Mouse (Mus musculus) lung, embryonic 15.5 days (tissue): ENCODE results near the gene Washc2. TPM values are rescaled to one million over a fixed set of nuclear protein-coding genes. Genes with fewer than 3 reads are reported as not detected.

Experiments used
- ATAC-seq: fragments of 200-750 bp; cut with Nextera tagmentation; 2 replicates; pipeline ENCODE4 v1.8.0; 2017; ENCODE audit warnings: moderate number of reproducible peaks, borderline replicate concordance; ENCODE audit not compliant: low FRiP score, low TSS enrichment; ENCODE audit errors: extremely low read depth
- H3K27ac ChIP-seq: fragments of 300-500 bp; sonication (generic); 2 replicates; pipeline ENCODE4 v1.5.1; 2015; ENCODE audit warnings: moderate library complexity, mild to moderate bottlenecking, inconsistent platforms
- H3K27me3 ChIP-seq: fragments of 300-500 bp; sonication (generic); 2 replicates; pipeline ENCODE4 v1.6.1; 2015; ENCODE audit warnings: inconsistent platforms
- H3K36me3 ChIP-seq: fragments of 300-500 bp; sonication (generic); 2 replicates; pipeline ENCODE4 v1.6.1; 2015; ENCODE audit warnings: inconsistent platforms
- H3K4me1 ChIP-seq: fragments of 300-500 bp; sonication (generic); 2 replicates; pipeline ENCODE4 v1.6.1; 2015; ENCODE audit warnings: inconsistent platforms
- H3K4me2 ChIP-seq: fragments of 300-500 bp; sonication (generic); 2 replicates; pipeline ENCODE4 v1.6.1; 2015; ENCODE audit warnings: inconsistent platforms, mild to moderate bottlenecking, moderate library complexity
- H3K4me3 ChIP-seq: fragments of 300-500 bp; sonication (generic); 2 replicates; pipeline ENCODE4 v1.5.1; 2015; ENCODE audit warnings: mild to moderate bottlenecking, inconsistent platforms
- H3K9ac ChIP-seq: fragments of 300-500 bp; sonication (generic); 2 replicates; pipeline ENCODE4 v1.6.1; 2015; ENCODE audit warnings: inconsistent platforms
- H3K9me3 ChIP-seq: fragments of 300-500 bp; sonication (generic); 2 replicates; pipeline ENCODE4 v1.6.1; 2016; ENCODE audit warnings: inconsistent platforms
- WGBS: fragments of 180-500 bp; shearing (Covaris S2); methylation state at CpG from one replicate; pipeline ENCODE4 v1.1.7; 2015; 5-methylcytosine and 5-hydroxymethylcytosine counted together
- polyA plus RNA-seq: library from polyadenylated mRNA; unstranded; fragments of >200 nt; fragmentation: Nextera tagmentation; extraction: Ambion mirVana; gene quantifications from 2 replicates; pipeline ENCODE4 v1.2.1, GENCODE M21; 2015

The Washc2 gene
- polyA plus RNA-seq, 1 experiment from 2014 or later = 41.9 TPM

GRCm38 (mm10) chr6:116264836-116265235, 57.0 kb downstream of the Washc2 start:
- Histone ChIP-seq H3K4me3 (peak overlapping the region; percentile 64; the same call in 1 of the 2 replicates), H3K9ac (no peak overlapping the region), H3K9me3 (no peaks in the 10 kb centered on the region), H3K36me3 (peaks cover 8% of the 10 kb centered on the region; the same call in 1 of the 2 replicates), H3K4me1 (peaks cover 12% of the 10 kb centered on the region; the same call in 1 of the 2 replicates), H3K27me3 (no peaks in the 10 kb centered on the region), H3K27ac (no peak overlapping the region), H3K4me2 (peak overlapping the region; percentile 66)
- WGBS = 77% methylated on average over 11 of the region's 11 CpGs
- ATAC-seq = no peak

- no peak for ATAC-seq
- 0 out of 2 replicates have a peak overlapping the region, but pooled peaks have one; percentile 6 for H3K4me2 ChIP-seq
These were observed 57.8 kb downstream of the Washc2 start for GRCm38 (mm10) chr6:116265603-116266002.

GRCm38 (mm10) chr6:116266273-116267109, 58.7 kb downstream of the Washc2 start:
- H3K9me3 ChIP-seq = no peaks in the 10 kb centered on the region
- no peak overlapping the region for H3K27ac ChIP-seq
- no peak for ATAC-seq
- 0 out of 2 replicates have a peak, but pooled peaks cover under 1% of the 10 kb centered on the region for H3K36me3 ChIP-seq
- H3K4me1 ChIP-seq = peaks cover 12% of the 10 kb centered on the region; the same call in 1 of the 2 replicates
- no peak overlapping the region for H3K9ac ChIP-seq
- 29% methylated on average over 11 of the region's 11 CpGs for WGBS
- no peak overlapping the region for H3K4me3 ChIP-seq
- H3K27me3 ChIP-seq = no peaks in the 10 kb centered on the region
- H3K4me2 ChIP-seq = peak overlapping the region; percentile 34

More at GRCm38 (mm10) chr6:116265603-116266002, 57.8 kb downstream of the Washc2 start:
- Histone ChIP-seq H3K4me3 (no peak overlapping the region), H3K27ac (no peak overlapping the region), H3K36me3 (peaks cover 8% of the 10 kb centered on the region; the same call in 1 of the 2 replicates), H3K27me3 (no peaks in the 10 kb centered on the region), H3K4me1 (peaks cover 12% of the 10 kb centered on the region; the same call in 1 of the 2 replicates), H3K9ac (no peak overlapping the region), H3K9me3 (no peaks in the 10 kb centered on the region)
- WGBS = 61% methylated on average over 4 of the region's 4 CpGs

- no peaks in the 10 kb centered on the region for H3K36me3 ChIP-seq
- ATAC-seq = no peak
- peaks cover 12% of the 10 kb centered on the region; the same call in 1 of the 2 replicates for H3K4me1 ChIP-seq
These were observed 59.2 kb downstream of the Washc2 start for GRCm38 (mm10) chr6:116267110-116267423.

GRCm38 (mm10) chr6:116275695-116276094, 67.9 kb downstream of the Washc2 start:
- no peak overlapping the region for H3K27ac ChIP-seq

More at GRCm38 (mm10) chr6:116267110-116267423, 59.2 kb downstream of the Washc2 start:
- no peaks in the 10 kb centered on the region for H3K9me3 ChIP-seq
- H3K27ac ChIP-seq = no peak overlapping the region
- no peak overlapping the region for H3K4me3 ChIP-seq
- H3K9ac ChIP-seq = no peak overlapping the region
- no peaks in the 10 kb centered on the region for H3K27me3 ChIP-seq
- 92% methylated on average over 1 of the region's 1 CpGs for WGBS
- no peak overlapping the region for H3K4me2 ChIP-seq

GRCm38 (mm10) chr6:116278679-116279317, 71.0 kb downstream of the Washc2 start:
- Histone ChIP-seq H3K4me3 (no peak overlapping the region), H3K36me3 (peaks cover 3% of the 10 kb centered on the region; the same call in 1 of the 2 replicates), H3K9me3 (no peaks in the 10 kb centered on the region), H3K27ac (no peak overlapping the region), H3K4me1 (no peaks in the 10 kb centered on the region), H3K9ac (no peak overlapping the region), H3K4me2 (no peak overlapping the region), H3K27me3 (no peaks in the 10 kb centered on the region)
- ATAC-seq = no peak
- WGBS = 70% methylated on average over 5 of the region's 5 CpGs

More at GRCm38 (mm10) chr6:116275695-116276094, 67.9 kb downstream of the Washc2 start:
- H3K9ac ChIP-seq = no peak overlapping the region
- H3K4me3 ChIP-seq = no peak overlapping the region
- H3K9me3 ChIP-seq = no peaks in the 10 kb centered on the region
- ATAC-seq = no peak
- H3K36me3 ChIP-seq = peaks cover 3% of the 10 kb centered on the region; the same call in 1 of the 2 replicates
- no peaks in the 10 kb centered on the region for H3K27me3 ChIP-seq
- 73% methylated on average over 4 of the region's 4 CpGs for WGBS
- no peaks in the 10 kb centered on the region for H3K4me1 ChIP-seq
- no peak overlapping the region for H3K4me2 ChIP-seq

- Histone ChIP-seq H3K27ac (no peak overlapping the region), H3K4me2 (no peak overlapping the region), H3K36me3 (no peaks in the 10 kb centered on the region), H3K4me3 (no peak overlapping the region), H3K9me3 (no peaks in the 10 kb centered on the region), H3K4me1 (no peaks in the 10 kb centered on the region), H3K9ac (no peak overlapping the region), H3K27me3 (no peaks in the 10 kb centered on the region)
- WGBS = 91% methylated on average over 13 of the region's 13 CpGs
- no peak for ATAC-seq
These were observed 73.2 kb downstream of the Washc2 start for GRCm38 (mm10) chr6:116281014-116281413.

- no peaks in the 10 kb centered on the region for H3K36me3 ChIP-seq
- no peak for ATAC-seq
- WGBS = 47% methylated on average over 4 of the region's 4 CpGs
- H3K4me1 ChIP-seq = no peaks in the 10 kb centered on the region
- H3K4me2 ChIP-seq = no peak overlapping the region
- no peak overlapping the region for H3K4me3 ChIP-seq
- no peaks in the 10 kb centered on the region for H3K27me3 ChIP-seq
- no peak overlapping the region for H3K27ac ChIP-seq
- H3K9ac ChIP-seq = no peak overlapping the region
- H3K9me3 ChIP-seq = no peaks in the 10 kb centered on the region
These were observed 74.7 kb downstream of the Washc2 start for GRCm38 (mm10) chr6:116282546-116282945.

GRCm38 (mm10) chr6:116283280-116283679, 75.4 kb downstream of the Washc2 start:
- no peak overlapping the region for H3K9ac ChIP-seq
- H3K36me3 ChIP-seq = no peaks in the 10 kb centered on the region
- H3K9me3 ChIP-seq = no peaks in the 10 kb centered on the region
- H3K4me1 ChIP-seq = no peaks in the 10 kb centered on the region
- no peak overlapping the region for H3K4me3 ChIP-seq
- no peak for ATAC-seq
- no peak overlapping the region for H3K4me2 ChIP-seq
- WGBS = 76% methylated on average over 3 of the region's 3 CpGs
- H3K27ac ChIP-seq = no peak overlapping the region
- H3K27me3 ChIP-seq = no peaks in the 10 kb centered on the region

- WGBS = 90% methylated on average over 4 of the region's 4 CpGs
- H3K4me1 ChIP-seq = no peaks in the 10 kb centered on the region
- no peak for ATAC-seq
These were observed 78.5 kb downstream of the Washc2 start for GRCm38 (mm10) chr6:116286321-116286720.

GRCm38 (mm10) chr6:116286870-116287575, 79.2 kb downstream of the Washc2 start:
- H3K27me3 ChIP-seq = no peaks in the 10 kb centered on the region
- no peaks in the 10 kb centered on the region for H3K4me1 ChIP-seq
- ATAC-seq = peak; percentile 84; the same call in 1 of the 2 replicates
- H3K9me3 ChIP-seq = no peaks in the 10 kb centered on the region
- H3K27ac ChIP-seq = no peak overlapping the region
- H3K4me3 ChIP-seq = no peak overlapping the region
- no peak overlapping the region for H3K4me2 ChIP-seq
- 69% methylated on average over 5 of the region's 5 CpGs for WGBS
- no peaks in the 10 kb centered on the region for H3K36me3 ChIP-seq
- H3K9ac ChIP-seq = no peak overlapping the region

More at GRCm38 (mm10) chr6:116286321-116286720, 78.5 kb downstream of the Washc2 start:
- H3K27ac ChIP-seq = no peak overlapping the region
- no peaks in the 10 kb centered on the region for H3K27me3 ChIP-seq
- H3K4me2 ChIP-seq = no peak overlapping the region
- H3K36me3 ChIP-seq = no peaks in the 10 kb centered on the region
- no peaks in the 10 kb centered on the region for H3K9me3 ChIP-seq
- no peak overlapping the region for H3K9ac ChIP-seq
- no peak overlapping the region for H3K4me3 ChIP-seq
